Mouse (Mus musculus): Measurements from ENCODE around the gene Slc43a3. TPM values are rescaled to one million over a fixed set of nuclear protein-coding genes. Genes with fewer than 3 reads are reported as not detected.
A peak's percentile ranks its signal among the peaks of the same experiment; 100 is the strongest.

The Slc43a3 gene
- polyA plus RNA-seq, 1 experiment, result 62.2 TPM

- no peaks in the 10 kb centered on the region for H3K36me3 ChIP-seq (ENCODE audit: control insufficient read depth, insufficient read depth, low read length)
- no peaks in the 10 kb centered on the region for H3K4me1 ChIP-seq (ENCODE audit: control insufficient read depth, insufficient read depth, low read length)
- WGBS, result 26% methylated on average over 4 of the region's 4 CpGs
- no peak overlapping the region for H3K27ac ChIP-seq (ENCODE audit: insufficient read depth, low read depth, low read length)
- no peak; the same call in 1 of the 2 replicates for TF ChIP-seq CTCF (conservative IDR thresholded peaks at IDR 0.05; ENCODE audit: insufficient read depth, insufficient read length, low read depth, low read length)
- TF ChIP-seq POLR2A (IDR thresholded peaks at IDR 0.05; ENCODE audit: low read depth, low read length), result no peak
- H3K4me3 ChIP-seq (ENCODE audit: insufficient read depth, low read depth, low read length), result no peak overlapping the region
- no peaks in the 10 kb centered on the region for H3K27me3 ChIP-seq (replicated peaks; ENCODE audit: control insufficient read depth, insufficient read depth, low read length)
- DNase-seq, result peak; percentile 40
These were observed 71.3 kb downstream of the Slc43a3 start for GRCm38 (mm10) chr2:85007729-85008128.

Other genes starting within 250 kb of the Slc43a3 start
- gene Zdhhc5, start 221.4 kb upstream of the Slc43a3 start, polyA plus RNA-seq (2012; rRNA removed), result 59.6 and 65.8 TPM in 2 replicates
- 9.3 and 11.1 TPM in 2 replicates for gene Clp1, start 209.2 kb upstream of the Slc43a3 start, polyA plus RNA-seq (2012; rRNA removed)
- 0.46 and 0.48 TPM in 2 replicates for gene Ypel4, start 202.5 kb upstream of the Slc43a3 start, polyA plus RNA-seq (2012; rRNA removed)
- 2.0 TPM in 2 replicates for gene Gm19426, start 192.9 kb upstream of the Slc43a3 start, polyA plus RNA-seq (2012; rRNA removed)
- 232 and 288 TPM in 2 replicates for gene Serping1, start 161.1 kb upstream of the Slc43a3 start, polyA plus RNA-seq (2012; rRNA removed)
- gene Ube2l6, start 137.8 kb upstream of the Slc43a3 start, polyA plus RNA-seq (2012; rRNA removed), result 18.1 and 24.1 TPM in 2 replicates
- gene Smtnl1, start 113.9 kb upstream of the Slc43a3 start, polyA plus RNA-seq (2012; rRNA removed), result 2.6 TPM in 1 of 2 replicates, not detected in the other
- 62.2 and 90.3 TPM in 2 replicates for gene Timm10, start 109.6 kb upstream of the Slc43a3 start, polyA plus RNA-seq (2012; rRNA removed)
- gene Slc43a1, start 97.7 kb upstream of the Slc43a3 start, polyA plus RNA-seq (2012; rRNA removed), result 3.6 and 4.3 TPM in 2 replicates
- gene Rtn4rl2, start 49.9 kb upstream of the Slc43a3 start, polyA plus RNA-seq (2012; rRNA removed), result 1.4 and 1.5 TPM in 2 replicates
- 0.16 TPM in 1 of 2 replicates, not detected in the other for gene Prg2, start 43.9 kb downstream of the Slc43a3 start, polyA plus RNA-seq (2012; rRNA removed)
- gene Prg3, start 51.6 kb downstream of the Slc43a3 start, polyA plus RNA-seq (2012; rRNA removed), result 0.28 TPM in 1 of 2 replicates, not detected in the other
- gene Ssrp1, start 100.7 kb downstream of the Slc43a3 start, polyA plus RNA-seq (2012; rRNA removed), result 70.2 and 78.9 TPM in 2 replicates
- 0.80 and 0.90 TPM in 2 replicates for gene P2rx3, start 100.9 kb downstream of the Slc43a3 start, polyA plus RNA-seq (2012; rRNA removed)
- gene Tnks1bp1, start 111.4 kb downstream of the Slc43a3 start, polyA plus RNA-seq (2012; rRNA removed), result 46.9 and 47.0 TPM in 2 replicates
- 14.0 and 16.6 TPM in 2 replicates for gene Aplnr, start 199.6 kb downstream of the Slc43a3 start, polyA plus RNA-seq (2012; rRNA removed)

All from kidney, adult 2 months (tissue).